Mouse (Mus musculus) limb, embryonic 11.5 days (tissue): ENCODE results near the gene Itgb1. TPM values are rescaled to one million over a fixed set of nuclear protein-coding genes. Genes with fewer than 3 reads are reported as not detected.

Experiments used
- ATAC-seq: fragments of 200-750 bp; cut with Nextera tagmentation; 2 replicates; pipeline ENCODE4 v1.8.0; 2017; ENCODE audit warnings: low read depth; ENCODE audit not compliant: insufficient number of reproducible peaks, low FRiP score, low TSS enrichment
- DNase-seq: peaks from one replicate; pipeline ENCODE4 v3.0.0-alpha.2; 2015; ENCODE audit warnings: low spot score
- H3K27ac ChIP-seq: fragments of 300-500 bp; sonication (generic); replicated peaks from 2 replicates; pipeline ENCODE4 v1.5.1; 2014; ENCODE audit warnings: low read depth, mild to moderate bottlenecking, low read length
- H3K27me3 ChIP-seq: fragments of 300-500 bp; sonication (generic); 2 replicates; pipeline ENCODE4 v1.6.1; 2014; ENCODE audit warnings: mild to moderate bottlenecking, low read length, mixed read lengths; ENCODE audit not compliant: control insufficient read depth, insufficient read depth
- H3K36me3 ChIP-seq: fragments of 300-500 bp; sonication (generic); 2 replicates; pipeline ENCODE4 v1.6.1; 2014; ENCODE audit warnings: mild to moderate bottlenecking, low read length, moderate library complexity, mixed read lengths; ENCODE audit not compliant: control insufficient read depth, insufficient read depth
- H3K4me1 ChIP-seq: fragments of 300-500 bp; sonication (generic); 2 replicates; pipeline ENCODE4 v1.6.1; 2014; ENCODE audit warnings: low read length, mixed read lengths; ENCODE audit not compliant: control insufficient read depth, insufficient read depth
- H3K4me2 ChIP-seq: fragments of 300-500 bp; sonication (generic); 2 replicates; pipeline ENCODE4 v1.6.1; 2014; ENCODE audit warnings: low read depth, mild to moderate bottlenecking, moderate library complexity; ENCODE audit not compliant: severe bottlenecking
- H3K4me3 ChIP-seq: fragments of 300-500 bp; sonication (generic); 2 replicates; pipeline ENCODE4 v1.5.1; 2014; ENCODE audit warnings: low read depth, low read length
- H3K9ac ChIP-seq: fragments of 300-500 bp; sonication (generic); 2 replicates; pipeline ENCODE4 v1.6.1; 2014; ENCODE audit warnings: mild to moderate bottlenecking, low read length
- H3K9me3 ChIP-seq: fragments of 300-500 bp; sonication (generic); 2 replicates; pipeline ENCODE4 v1.6.1; 2016; ENCODE audit warnings: low read length; ENCODE audit not compliant: control insufficient read depth
- WGBS: fragments of 180-500 bp; shearing (Covaris S2); extraction: QIAGEN DNeasy Blood & Tissue Kit; methylation state at CpG from one replicate; pipeline ENCODE4 v1.1.7; 2014; 5-methylcytosine and 5-hydroxymethylcytosine counted together
- polyA plus RNA-seq: library from polyadenylated mRNA; unstranded; fragments of >200 nt; fragmentation: Nextera tagmentation; extraction: Ambion mirVana; gene quantifications from 2 replicates; pipeline ENCODE4 v1.2.1, GENCODE M21; 2014

The Itgb1 gene
- 186 and 198 TPM in 2 replicates for polyA plus RNA-seq

GRCm38 (mm10) chr8:128685507-128686428, at the start of gene Itgb1:
TSS of gene Itgb1 (plus strand) at chr8:128685654.
- under 1% methylated on average over 101 of the region's 113 CpGs for WGBS
- Histone ChIP-seq H3K4me3 (peak within 1 kb of the TSS; percentile 60), H3K27me3 (no peaks in the 10 kb centered on the region), H3K4me1 (peaks cover 6% of the 10 kb centered on the region), H3K27ac (peak within 1 kb of the TSS; percentile 78), H3K9ac (peak within 1 kb of the TSS; percentile 94), H3K9me3 (no peaks in the 10 kb centered on the region), H3K4me2 (peak within 1 kb of the TSS; percentile 54), H3K36me3 (no peaks in the 10 kb centered on the region)
- DNase-seq (peak; percentile 96), ATAC-seq (peak; percentile 94)

DNA sequence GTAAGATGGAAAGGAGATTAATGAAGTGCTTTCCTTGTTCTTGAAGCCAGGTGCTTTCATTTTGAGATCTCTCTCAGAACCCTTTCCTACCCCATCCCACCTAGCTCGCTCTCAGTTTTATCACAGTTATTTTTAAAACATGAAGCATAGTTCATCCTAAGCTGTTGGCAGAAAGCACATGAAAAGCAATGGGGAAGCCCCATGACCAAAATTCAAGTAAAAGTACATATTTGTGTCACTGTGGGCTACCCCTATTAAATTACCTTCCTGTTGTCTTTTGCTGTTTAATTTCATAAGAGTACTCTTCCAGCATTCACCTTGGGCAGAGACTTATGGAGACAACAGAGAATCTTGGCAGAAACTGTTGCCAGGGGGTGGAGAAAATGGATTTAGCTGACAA, 42.4 kb upstream of the Itgb1 start:
- Histone ChIP-seq H3K4me1 (no peaks in the 10 kb centered on the region), H3K9me3 (no peaks in the 10 kb centered on the region), H3K27ac (no peak overlapping the region), H3K4me2 (no peak overlapping the region), H3K4me3 (no peak overlapping the region), H3K9ac (no peak overlapping the region), H3K27me3 (no peaks in the 10 kb centered on the region), H3K36me3 (no peaks in the 10 kb centered on the region)
- ATAC-seq (no peak), DNase-seq (no peak)
- WGBS, result 87% methylated on average over 1 of the region's 1 CpGs

GRCm38 (mm10) chr8:128645452-128645851, 40.0 kb upstream of the Itgb1 start:
- Histone ChIP-seq H3K9ac (no peak overlapping the region), H3K4me2 (no peak overlapping the region), H3K27ac (no peak overlapping the region), H3K4me3 (no peak overlapping the region), H3K27me3 (no peaks in the 10 kb centered on the region), H3K9me3 (no peaks in the 10 kb centered on the region), H3K36me3 (no peaks in the 10 kb centered on the region), H3K4me1 (no peaks in the 10 kb centered on the region)
- DNase-seq (no peak), ATAC-seq (no peak)

- Histone ChIP-seq H3K4me3 (no peak overlapping the region), H3K27ac (no peak overlapping the region), H3K4me1 (no peaks in the 10 kb centered on the region), H3K9ac (no peak overlapping the region), H3K9me3 (no peaks in the 10 kb centered on the region), H3K36me3 (no peaks in the 10 kb centered on the region), H3K4me2 (no peak overlapping the region), H3K27me3 (no peaks in the 10 kb centered on the region)
- DNase-seq (no peak), ATAC-seq (no peak)
- WGBS, result 77% methylated on average over 5 of the region's 5 CpGs
Observed at GRCm38 (mm10) chr8:128646456-128646855, 39.0 kb upstream of the Itgb1 start.

GRCm38 (mm10) chr8:128648071-128648470, 37.4 kb upstream of the Itgb1 start:
- Histone ChIP-seq H3K4me2 (no peak overlapping the region), H3K27ac (no peak overlapping the region), H3K4me1 (no peaks in the 10 kb centered on the region), H3K4me3 (no peak overlapping the region), H3K9ac (no peak overlapping the region), H3K27me3 (no peaks in the 10 kb centered on the region), H3K36me3 (no peaks in the 10 kb centered on the region), H3K9me3 (no peaks in the 10 kb centered on the region)
- DNase-seq, result no peak
- ATAC-seq, result no peak

GRCm38 (mm10) chr8:128650331-128650855, 35.1 kb upstream of the Itgb1 start:
- Histone ChIP-seq H3K27ac (no peak overlapping the region), H3K9ac (no peak overlapping the region), H3K4me1 (0 out of 2 replicates have a peak, but pooled peaks cover 2% of the 10 kb centered on the region), H3K9me3 (no peaks in the 10 kb centered on the region), H3K4me3 (no peak overlapping the region), H3K27me3 (no peaks in the 10 kb centered on the region), H3K36me3 (no peaks in the 10 kb centered on the region), H3K4me2 (no peak overlapping the region)
- DNase-seq (no peak), ATAC-seq (no peak)
- 98% methylated on average over 2 of the region's 2 CpGs for WGBS

DNA sequence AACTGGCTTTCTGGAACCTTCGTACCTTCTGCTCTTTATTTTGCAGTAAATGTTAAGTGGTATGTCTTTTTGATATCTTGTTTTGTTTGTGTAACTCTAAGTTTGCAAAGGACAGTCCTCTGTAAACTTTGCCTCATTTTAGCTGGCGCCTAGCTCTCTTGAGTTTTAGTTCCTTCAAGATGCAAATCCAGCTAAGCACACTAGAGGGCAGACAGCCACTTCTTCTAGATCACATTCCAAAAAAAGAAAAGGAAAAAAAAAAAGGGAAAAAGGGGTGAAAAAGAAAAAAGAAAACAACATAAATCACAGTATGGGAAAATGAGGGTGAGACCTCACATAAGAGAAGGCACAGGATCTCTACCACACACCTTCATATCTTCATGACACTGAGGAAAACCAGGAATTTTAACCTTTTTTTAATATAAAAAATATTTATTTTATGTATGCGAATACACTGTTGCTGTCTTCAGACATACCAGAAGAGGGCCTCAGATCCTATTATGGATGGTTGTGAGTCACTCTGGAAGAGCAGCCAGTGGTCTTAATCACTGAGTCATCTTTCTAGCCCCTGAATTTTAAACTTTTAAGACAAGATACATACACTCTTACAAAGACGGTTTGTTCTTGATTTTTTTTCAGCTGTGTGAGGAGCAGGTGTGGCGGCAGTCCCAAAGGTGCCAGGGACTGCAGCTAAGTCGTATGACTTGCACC, 32.9 kb upstream of the Itgb1 start:
- Histone ChIP-seq H3K9me3 (no peaks in the 10 kb centered on the region), H3K27me3 (no peaks in the 10 kb centered on the region), H3K4me3 (no peak overlapping the region), H3K27ac (no peak overlapping the region), H3K9ac (no peak overlapping the region), H3K36me3 (no peaks in the 10 kb centered on the region), H3K4me1 (0 out of 2 replicates have a peak, but pooled peaks cover 2% of the 10 kb centered on the region), H3K4me2 (no peak overlapping the region)
- 52% methylated on average over 6 of the region's 6 CpGs for WGBS
- peak; percentile 59 for DNase-seq
- no peak for ATAC-seq

- no peaks in the 10 kb centered on the region for H3K9me3 ChIP-seq
- no peaks in the 10 kb centered on the region for H3K36me3 ChIP-seq
- no peak overlapping the region for H3K9ac ChIP-seq
- H3K4me2 ChIP-seq, result peak overlapping the region; percentile 62
- 0 out of 2 replicates have a peak, but pooled peaks cover 2% of the 10 kb centered on the region for H3K4me1 ChIP-seq
- DNase-seq, result no peak
- no peaks in the 10 kb centered on the region for H3K27me3 ChIP-seq
- WGBS, result 24% methylated on average over 5 of the region's 5 CpGs
- no peak overlapping the region for H3K27ac ChIP-seq
- no peak for ATAC-seq
- no peak overlapping the region for H3K4me3 ChIP-seq
Observed at GRCm38 (mm10) chr8:128653642-128654364, 31.7 kb upstream of the Itgb1 start.
